Mouse (Mus musculus): Measurements from ENCODE around the gene Cgref1.

The Cgref1 gene

GRCm38 (mm10) chr5:30949654-30950326 lies 4.4 kb upstream of the Cgref1 start:
- DNase-seq (ENCODE audit: low spot score) = peak; percentile 86

GRCm38 (mm10) chr5:30948620-30949019 lies 3.2 kb upstream of the Cgref1 start:
- no peak for DNase-seq (ENCODE audit: low spot score)

- no peak for DNase-seq (ENCODE audit: low spot score)
These were observed 1.0 kb downstream of the Cgref1 start for GRCm38 (mm10) chr5:30944344-30944743.

- DNase-seq (ENCODE audit: low spot score) = no peak
These were observed 2.4 kb downstream of the Cgref1 start for GRCm38 (mm10) chr5:30943004-30943403.

GRCm38 (mm10) chr5:30934725-30935461 lies 10.5 kb downstream of the Cgref1 start:
- no peak for DNase-seq (ENCODE audit: low spot score)

DNA sequence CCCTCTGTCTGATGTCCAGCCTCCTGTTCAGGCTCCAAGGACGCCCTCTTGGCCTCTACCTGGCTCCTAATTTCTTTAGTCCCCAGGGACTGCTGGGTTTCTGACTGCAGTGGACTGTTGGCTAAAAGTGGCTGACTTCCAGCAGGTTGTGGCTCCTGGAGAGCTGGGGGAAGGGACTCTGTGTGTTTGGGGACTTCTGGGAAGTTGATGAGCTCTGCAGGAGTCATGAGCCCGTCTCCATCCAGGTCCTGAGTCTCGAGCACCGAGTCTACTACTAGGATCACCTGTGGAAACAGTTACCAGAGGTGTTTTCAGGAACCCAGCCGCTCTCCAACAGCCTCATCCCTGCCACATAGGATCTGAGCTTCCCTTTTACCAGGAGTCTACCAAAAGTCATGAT lies 11.7 kb downstream of the Cgref1 start:
- DNase-seq (ENCODE audit: low spot score) = no peak

DNA sequence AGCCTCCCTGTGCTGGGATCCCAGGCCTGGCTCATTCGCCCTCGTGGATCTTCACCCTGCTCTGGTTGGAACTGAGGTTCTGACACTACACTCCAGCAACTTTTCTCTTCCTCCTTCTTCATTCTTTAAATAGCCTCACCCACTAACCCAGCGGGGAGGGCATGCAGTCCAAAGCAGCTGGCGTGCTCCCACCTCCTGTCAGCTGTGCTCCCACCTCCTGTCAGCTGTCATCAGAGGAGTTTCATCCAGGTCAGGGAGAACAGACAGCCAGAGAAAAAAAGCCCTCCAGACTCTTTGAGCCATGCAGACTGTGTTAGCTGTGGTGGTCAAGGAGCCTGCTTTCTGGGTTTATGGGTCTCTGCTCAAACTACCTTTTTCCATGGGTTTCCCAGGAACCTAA lies 14.0 kb downstream of the Cgref1 start:
- no peak for DNase-seq (ENCODE audit: low spot score)

- no peak for DNase-seq (ENCODE audit: low spot score)
These were observed 14.5 kb downstream of the Cgref1 start for GRCm38 (mm10) chr5:30930846-30931245.

- DNase-seq (ENCODE audit: low spot score) = peak; percentile 69
These were observed 15.3 kb downstream of the Cgref1 start for GRCm38 (mm10) chr5:30930121-30930520.

DNA sequence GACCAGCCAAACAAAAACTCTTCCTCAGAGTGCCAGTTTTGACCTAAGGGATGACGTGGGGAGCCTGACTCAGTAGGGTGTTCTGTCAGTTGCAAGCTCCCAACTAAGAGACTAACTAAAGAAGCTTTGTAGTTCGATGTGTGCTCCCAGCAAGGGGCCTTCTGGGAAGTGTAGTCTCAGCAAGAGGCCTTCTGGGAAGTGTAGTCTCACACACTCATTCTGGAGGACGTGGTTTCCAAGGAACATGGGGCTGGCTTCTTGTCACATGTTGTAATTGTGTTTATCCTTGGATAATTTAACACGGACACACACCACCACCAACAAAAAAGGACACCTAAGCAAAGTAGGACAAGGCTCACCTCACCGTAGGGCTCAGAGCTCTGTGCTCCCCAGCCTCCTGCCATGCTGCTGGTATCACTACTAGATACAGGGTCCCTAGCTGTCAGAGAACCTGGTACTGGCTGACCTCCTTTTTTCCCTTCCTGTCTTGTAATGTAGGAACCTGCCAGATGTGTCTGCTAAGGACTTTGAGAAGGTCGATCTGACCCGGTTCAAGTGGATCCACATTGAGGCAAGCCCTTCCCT lies 17.4 kb downstream of the Cgref1 start:
- no peak for DNase-seq (ENCODE audit: low spot score)

GRCm38 (mm10) chr5:30926073-30926472 lies 19.3 kb downstream of the Cgref1 start:
- DNase-seq (ENCODE audit: low spot score) = no peak

DNA sequence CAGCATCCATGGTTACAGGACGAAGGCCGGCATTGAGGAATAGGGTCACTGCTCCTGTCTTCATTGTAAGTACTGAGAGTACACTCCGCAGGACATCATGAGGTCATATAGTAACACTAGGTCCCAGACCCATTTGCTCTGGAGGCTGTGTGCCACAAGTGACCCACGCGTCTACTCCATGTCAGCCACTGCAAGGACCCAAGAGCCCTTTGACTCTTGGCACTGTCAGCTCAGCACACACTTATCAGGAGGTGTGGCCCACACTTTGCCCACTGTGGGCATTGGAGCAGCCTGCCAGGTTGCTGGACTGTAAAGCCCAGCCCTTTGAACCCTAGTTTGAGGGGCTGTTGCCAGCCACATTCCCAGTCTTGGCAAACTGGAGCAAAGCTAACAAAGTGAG lies 20.2 kb downstream of the Cgref1 start:
- DNase-seq (ENCODE audit: low spot score) = no peak

DNA sequence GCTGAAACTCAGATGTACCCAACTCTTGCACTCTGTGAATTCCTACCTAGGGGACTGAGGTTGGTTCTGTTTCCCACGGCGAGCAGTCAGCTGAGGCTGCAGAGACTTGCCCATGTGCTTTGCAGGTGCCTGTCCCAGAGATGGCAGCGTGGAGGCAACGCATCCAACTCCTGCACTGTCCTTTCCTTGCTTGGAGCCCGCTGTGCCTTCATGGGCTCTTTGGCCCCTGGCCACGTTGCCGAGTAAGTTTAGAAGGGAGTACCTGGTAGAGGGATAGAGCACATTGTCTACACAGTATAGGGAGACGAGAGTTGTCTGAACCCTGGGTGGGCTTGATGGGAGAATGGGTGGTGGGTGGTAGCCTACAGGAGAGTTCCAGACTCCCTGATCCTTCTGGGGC lies 20.8 kb downstream of the Cgref1 start:
- no peak for DNase-seq (ENCODE audit: low spot score)

DNA sequence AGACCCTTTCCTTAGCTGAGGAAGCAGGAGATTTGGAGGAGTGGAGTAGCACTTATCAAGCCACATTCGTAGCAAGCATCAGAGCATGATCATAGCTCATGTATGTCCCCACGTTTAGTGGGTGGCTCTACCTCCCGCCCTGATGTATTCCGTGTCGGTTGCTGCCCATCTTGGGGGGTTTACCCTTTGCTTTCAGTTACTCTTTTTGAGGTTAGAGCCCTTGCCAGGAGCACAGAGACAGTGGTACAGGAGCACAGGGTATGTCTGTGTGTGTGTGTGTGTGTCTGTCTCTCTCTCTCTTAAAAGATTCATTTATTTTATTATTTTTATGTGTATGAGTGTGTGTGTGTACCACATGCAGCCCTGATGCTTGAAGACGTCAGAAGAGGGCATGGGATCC lies 22.3 kb downstream of the Cgref1 start:
- no peak for DNase-seq (ENCODE audit: low spot score)

DNA sequence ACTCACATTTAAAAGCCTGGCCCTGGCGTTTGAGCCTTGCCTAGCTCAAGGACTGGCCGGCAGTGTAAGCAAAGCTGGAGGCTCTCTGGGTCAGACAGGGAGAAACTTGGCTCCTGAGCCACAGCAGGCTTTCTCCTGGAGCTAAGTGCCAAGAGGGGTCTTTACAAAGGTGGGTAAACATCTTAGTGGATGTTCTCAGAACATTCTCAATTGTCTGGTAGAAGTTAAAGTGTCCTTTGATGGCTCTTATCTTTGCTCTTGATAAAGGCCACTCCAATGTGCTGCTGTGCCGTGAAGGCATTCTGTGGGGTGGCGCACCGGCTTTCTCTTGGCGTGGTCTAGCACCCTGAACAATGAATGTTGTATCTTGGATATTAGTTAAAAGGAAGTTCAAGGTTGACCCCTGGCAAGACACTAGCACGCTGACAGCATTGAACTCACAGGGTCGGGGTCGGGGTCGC lies 22.8 kb downstream of the Cgref1 start:
- DNase-seq (ENCODE audit: low spot score) = no peak

GRCm38 (mm10) chr5:30921256-30922033 lies 23.9 kb downstream of the Cgref1 start, which contains the start of gene Khk:
Gene Khk (plus strand): TSS chr5:30921431.
- peak; percentile 95 for DNase-seq (ENCODE audit: low spot score)

DNA sequence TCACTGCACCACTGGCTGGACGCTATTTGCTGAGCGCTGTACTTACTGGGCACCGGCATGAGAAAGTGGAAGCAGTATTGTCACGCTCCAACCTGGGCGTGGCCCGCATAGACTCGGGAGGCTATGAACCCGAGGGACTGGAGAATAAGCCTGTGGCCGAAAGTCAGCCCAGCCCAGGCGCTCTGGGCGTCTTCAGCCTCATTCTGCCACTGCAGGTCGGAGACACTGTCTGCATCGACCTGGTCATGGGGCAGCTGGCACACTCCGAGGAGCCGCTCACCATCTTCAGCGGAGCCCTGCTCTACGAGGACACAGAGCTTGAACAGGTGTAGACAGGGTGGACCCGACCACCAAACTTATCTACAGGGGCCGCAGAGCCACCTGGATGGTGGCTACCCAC lies 24.8 kb downstream of the Cgref1 start:
- no peak for DNase-seq (ENCODE audit: low spot score)

- no peak for DNase-seq (ENCODE audit: low spot score)
These were observed 25.4 kb downstream of the Cgref1 start for GRCm38 (mm10) chr5:30919831-30920614.

DNA sequence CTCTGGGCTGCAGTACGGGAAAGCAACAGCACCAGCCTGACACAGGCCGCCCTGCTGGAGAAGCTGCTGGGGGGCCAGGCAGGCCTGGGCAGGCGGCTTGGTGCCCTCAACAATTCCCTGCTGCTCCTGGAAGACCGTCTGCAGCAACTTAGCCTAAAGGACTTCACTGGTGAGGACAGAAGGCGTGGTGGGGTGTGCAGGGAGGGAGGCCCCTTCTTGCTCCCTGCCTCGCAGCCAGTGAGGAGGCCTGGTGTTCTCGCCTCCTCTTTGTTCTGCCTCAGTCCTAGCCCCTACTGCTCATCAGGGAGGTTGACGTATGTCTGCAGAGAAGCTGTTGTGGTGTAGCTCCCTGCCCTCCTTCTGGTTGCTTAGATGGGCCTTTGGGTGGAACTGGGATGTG lies 26.7 kb downstream of the Cgref1 start:
- DNase-seq (ENCODE audit: low spot score) = no peak

- DNase-seq (ENCODE audit: low spot score) = no peak
These were observed 27.3 kb downstream of the Cgref1 start for GRCm38 (mm10) chr5:30917891-30918670.

- DNase-seq (ENCODE audit: low spot score) = no peak
These were observed 28.0 kb downstream of the Cgref1 start for GRCm38 (mm10) chr5:30917348-30917747.

Data from urinary bladder, postnatal 25 days (tissue).